Mouse (Mus musculus) liver, postnatal 0 days (tissue): ENCODE results near the gene Dph6.

Experiments
- CTCF ChIP-seq: sonication (generic); IDR thresholded peaks from 2 replicates; pipeline ENCODE4 v1.5.1; 2016; ENCODE audit warnings: antibody characterized with exemption, low read depth
- EP300 ChIP-seq: IDR thresholded peaks from 2 replicates; pipeline ENCODE4 v1.6.1; 2016; ENCODE audit warnings: antibody characterized with exemption, low read depth, mild to moderate bottlenecking

GRCm38 (mm10) chr2:114624683-114625082 lies 30.1 kb downstream of the Dph6 start:
- TF ChIP-seq CTCF (no peak), EP300 (peak; percentile 57)
